Mouse (Mus musculus) embryo, embryonic 10.5 days (tissue): ENCODE results near the gene Ckap2l.

Source experiments
- DNase-seq: peaks from one replicate; pipeline ENCODE4 v3.0.0-alpha.2; 2015; ENCODE audit warnings: low spot score

Gene Ckap2l

DNA sequence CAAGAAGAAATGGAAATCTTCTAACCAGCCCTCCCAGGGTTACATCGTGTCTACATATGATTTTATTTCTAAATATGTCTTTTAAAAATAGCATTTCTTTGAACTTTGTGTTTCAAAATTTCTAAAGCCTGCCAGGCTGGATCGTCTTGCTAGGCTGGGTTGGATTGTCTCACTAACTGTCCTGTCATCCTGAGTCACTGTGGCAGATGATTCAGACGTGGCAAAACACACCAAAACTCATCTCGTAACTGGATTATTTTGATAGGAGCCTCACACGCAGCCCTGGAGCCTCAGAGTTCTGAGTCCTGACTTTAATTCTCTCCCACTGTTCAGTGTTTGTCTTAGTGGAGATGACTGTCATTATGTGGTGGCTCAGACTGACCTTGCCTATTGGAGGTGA lies 33.9 kb downstream of the Ckap2l start:
- DNase-seq, result no peak

DNA sequence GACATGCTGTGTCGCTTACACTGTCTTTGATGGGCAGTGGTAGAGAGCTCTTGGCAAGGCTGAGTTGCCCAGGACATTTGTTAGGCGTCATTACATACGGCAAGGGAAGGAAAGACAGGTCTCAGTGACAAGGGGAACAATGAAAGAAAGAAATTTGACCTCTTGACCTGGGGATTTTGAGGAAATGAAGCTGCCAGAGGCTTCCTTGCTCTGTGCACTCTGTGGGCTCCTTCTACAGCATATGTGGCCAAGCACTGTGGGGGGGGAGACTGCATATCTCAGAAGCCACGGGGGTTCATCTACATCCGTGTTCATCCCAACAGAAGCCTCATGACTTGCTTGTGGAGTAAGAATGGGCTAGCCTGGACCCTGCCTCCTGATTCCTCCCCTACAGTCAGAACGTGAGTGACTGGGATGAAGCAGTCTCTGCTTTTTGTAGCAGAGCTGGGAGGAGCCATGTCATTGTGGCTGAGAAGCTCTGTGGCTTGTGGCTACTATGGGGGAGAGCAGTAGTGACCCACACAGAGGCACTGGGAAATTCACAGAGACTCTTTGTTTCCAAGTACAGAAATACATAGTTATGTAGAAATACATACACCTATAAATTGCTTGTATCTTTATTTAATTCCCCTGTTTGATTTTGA lies 35.7 kb downstream of the Ckap2l start:
- no peak for DNase-seq

DNA sequence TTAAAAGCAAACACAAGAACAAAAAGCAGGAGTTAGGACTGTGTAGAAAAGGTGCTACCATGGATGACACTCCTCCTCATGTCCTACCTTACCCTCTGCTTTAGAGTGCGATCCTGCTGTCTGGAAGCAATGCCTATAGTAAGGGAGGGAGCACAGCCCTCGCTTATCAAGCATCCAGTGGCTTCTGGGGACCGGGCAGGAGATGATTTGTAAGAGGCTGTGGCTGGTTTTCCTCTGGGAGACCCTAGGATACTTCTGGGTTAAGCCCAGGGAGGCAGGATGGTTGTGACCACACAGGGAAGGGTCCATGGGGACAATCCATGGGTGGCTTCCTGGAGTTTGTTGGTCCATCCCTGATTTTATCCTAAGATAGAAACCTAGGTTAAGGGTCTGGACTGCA lies 36.4 kb downstream of the Ckap2l start:
- no peak for DNase-seq

DNA sequence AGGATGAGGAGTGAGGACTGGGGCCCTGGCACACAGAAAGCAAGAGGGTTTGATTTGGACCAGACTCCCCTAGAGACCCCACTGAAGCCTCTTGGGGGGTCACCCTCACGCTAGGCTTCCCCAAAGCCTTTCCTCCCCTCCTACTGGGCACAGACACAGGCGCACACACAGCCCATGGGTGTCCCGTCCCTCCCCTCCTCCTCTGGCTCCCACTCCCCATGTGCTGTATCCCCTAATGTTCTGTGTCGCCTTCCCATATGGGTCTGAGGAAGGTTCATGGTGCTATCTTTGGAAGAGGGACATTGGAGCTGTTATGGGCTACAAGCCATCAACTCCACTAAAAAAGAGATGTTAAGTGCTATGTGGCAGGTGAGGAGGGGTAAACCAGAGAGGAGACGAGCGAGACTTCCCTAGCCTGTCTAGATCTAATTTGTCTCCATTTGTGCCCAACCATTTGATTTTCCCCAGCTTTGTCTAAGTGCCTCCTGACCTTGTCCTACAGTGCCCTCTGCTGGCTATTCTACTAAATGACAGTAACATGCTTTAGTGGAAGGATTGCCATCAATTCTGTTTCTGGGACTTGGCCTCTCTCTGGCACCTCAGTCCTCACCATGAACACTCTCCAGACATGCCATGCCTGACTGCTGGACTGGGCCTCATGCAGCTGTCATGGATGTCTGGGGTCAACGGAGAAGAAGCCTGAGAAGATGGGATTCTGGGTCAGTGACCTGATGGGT lies 38.4 kb downstream of the Ckap2l start:
- DNase-seq, result peak; percentile 93

DNA sequence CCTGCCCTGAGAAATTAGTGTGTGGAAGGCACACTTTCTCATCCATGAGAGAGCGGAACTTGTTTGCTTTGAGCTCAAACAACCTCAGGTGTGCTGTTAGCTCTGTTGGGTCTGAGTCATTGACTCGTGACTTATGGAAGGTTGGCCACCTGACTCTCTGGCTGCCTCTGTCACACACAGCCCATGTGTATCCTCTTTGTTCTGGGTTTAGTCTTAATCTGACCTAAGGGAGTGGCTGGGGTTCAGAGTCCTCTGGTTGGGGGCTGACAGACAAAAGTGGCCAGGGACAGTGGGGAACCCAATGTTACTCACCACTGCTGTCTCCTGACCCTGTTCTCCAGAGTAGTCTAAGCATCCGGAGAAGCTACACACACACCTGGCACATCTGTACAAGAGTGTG lies 39.0 kb downstream of the Ckap2l start:
- DNase-seq, result no peak

DNA sequence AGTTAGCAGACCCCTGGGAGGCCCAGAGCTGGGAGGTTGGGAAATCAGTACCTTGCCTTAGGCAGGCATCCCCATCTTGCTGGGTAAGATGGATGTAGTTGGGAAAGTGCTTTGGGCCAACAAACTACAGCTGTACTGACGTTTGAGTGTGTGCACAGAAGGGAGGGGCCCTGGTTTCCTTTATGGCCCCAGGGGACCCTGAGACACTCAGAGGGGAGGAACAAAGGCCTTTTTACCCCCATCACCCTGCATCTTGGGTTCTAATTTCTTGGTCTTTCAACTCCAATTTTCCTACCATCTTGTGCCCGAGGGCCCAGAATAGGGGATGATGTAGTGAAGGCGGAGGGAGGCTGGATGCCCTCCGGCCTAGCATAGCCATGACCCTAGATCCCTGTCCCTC lies 41.0 kb downstream of the Ckap2l start:
- DNase-seq, result no peak

DNA sequence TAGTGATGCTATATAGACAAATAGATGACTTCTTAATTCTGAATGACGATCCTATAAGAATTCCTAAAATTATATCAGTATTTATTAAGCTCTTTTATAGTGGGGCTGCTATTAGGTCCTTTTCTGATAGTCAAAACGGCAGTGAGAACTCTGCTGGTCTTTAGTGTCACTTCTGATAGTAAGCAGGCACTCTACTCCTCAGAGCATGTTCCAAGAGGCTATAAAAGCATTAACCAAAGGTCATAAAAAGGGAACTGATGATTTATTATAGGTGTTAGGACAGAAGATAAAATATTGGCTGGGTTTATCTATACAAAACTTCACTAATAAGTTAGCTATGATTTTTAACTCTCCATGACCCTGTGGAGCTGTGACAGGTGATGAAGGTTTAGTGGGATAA lies 42.9 kb downstream of the Ckap2l start:
- no peak for DNase-seq

DNA sequence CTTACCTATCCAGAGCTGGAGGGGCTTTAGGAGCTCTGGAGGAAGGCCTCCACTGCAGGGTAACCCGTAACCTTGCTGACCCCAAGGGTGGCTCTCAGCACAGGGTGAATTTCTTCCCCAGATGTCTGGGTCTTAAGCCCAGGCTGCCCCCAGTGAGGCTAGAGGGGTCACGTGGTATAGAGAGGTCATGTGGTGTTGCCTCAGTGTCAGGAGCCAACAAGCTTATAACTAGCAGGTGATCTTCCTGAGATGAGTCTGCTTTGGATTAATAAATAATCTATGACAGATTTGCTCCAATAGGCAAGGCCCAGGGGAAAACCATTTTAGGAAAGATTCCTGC lies 43.4 kb downstream of the Ckap2l start:
- DNase-seq, result no peak

DNA sequence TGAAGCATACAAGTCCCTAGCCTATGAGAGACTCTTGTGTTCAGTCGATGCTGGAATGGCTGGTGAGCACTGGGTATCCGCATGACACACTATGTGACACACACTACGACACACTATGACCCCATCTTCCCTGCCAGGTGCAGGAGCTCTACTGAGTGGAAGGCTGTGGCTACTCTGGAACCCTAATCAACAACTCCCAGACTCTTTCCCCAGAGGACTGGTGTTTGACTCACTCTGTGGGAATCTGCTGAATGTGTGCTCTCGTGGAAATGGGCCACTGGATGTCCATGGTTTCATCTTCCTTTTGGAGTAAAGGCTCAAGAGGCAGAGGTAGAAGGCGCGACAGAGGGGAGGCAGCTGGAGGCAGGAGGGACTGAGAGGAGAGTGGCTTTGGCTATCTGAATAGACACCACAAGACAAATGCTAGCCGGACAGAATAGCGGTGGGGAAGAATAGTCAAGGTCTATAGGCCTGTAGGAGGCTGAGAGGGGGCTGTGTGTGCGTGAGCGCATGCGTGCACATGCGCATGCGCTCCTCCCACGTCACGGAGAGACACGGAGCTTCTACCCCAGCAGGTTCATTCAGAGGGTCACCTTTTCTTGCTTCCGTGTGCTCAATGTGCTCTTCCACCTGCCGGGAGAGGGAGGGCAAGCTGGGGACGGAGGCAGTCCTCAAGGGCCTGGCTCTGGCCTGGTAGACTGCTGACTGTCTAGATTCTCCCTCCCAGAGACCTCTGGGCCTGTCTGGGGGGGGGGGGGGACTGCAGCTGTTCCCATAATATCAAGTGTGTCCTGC lies 44.0 kb downstream of the Ckap2l start:
- DNase-seq, result no peak

DNA sequence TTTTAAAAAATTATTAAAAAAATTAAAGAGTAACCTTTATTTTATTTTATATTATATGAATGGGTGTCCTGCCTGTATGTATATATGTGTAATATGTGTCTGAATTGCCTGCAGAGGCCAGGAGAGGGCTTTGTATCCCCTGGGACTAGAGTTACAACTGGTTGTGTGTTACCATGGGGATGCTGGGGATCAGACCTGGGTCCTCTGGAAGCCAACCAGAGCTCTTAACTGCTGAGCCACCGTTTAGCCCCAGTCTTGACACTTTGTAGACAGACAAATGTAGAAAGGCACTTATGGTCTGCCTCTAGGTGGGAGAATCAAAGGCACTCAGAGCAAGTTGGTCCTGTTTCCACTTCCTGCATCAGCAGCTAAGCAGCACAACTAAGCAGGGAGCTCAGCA lies 47.7 kb downstream of the Ckap2l start:
- no peak for DNase-seq

DNA sequence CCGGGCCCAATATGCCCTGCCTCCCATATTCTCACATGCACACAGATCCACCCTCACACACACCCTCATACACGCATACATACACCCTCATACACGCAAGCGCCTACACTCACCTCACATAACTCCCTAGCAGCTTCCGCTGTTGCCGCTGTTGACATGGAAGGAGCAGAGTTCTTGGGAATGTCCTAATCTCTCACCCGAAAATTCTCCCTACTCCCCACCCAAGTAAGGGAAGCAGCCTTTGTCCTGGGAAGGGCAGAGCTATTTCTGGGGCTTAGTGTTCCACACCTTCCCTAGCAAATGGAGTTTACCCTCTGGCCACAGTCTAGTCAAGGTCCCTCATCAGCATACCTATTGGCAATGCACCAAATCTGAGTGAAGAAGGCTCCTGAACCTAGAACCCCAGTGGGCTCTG lies 49.3 kb downstream of the Ckap2l start:
- no peak for DNase-seq

DNA sequence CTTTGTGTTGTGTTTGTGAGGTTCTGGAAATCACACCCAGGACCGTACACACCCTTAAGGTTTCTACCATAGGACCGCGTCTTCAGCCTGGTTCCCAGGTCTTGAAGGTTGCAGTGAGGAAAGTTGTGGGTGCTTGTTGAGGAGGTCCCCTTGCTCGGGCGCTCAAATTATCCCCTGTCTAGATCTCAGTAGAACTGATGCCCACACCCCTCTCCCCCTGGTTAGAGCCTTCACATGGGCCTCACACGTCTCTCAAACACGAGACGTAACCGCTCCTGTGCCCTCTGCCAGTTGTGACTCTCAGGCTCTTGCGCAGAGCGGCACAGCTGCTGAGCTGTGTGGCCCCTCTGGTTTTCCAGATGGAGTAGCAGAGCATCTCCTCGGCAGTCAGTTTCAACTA lies 50.1 kb downstream of the Ckap2l start:
- no peak for DNase-seq

DNA sequence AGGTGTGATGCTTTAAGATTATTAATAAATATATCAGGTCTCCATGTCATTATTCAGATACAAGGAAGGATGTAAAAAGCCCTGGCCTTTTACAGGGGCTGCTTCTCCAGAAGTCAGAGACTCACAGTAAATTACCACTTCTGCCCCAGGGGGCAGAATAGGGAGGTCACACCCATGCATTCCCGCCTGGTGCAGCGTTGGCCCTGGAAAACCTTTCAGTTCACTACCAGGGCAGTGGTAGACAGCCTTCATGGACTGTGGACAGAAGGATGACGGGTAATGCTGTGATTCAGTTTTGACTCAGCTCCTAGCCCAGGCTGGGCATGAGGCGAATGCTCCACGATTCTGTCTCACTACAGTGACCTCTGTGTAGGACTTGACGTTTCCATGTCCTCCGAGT lies 50.6 kb downstream of the Ckap2l start:
- DNase-seq, result no peak

DNA sequence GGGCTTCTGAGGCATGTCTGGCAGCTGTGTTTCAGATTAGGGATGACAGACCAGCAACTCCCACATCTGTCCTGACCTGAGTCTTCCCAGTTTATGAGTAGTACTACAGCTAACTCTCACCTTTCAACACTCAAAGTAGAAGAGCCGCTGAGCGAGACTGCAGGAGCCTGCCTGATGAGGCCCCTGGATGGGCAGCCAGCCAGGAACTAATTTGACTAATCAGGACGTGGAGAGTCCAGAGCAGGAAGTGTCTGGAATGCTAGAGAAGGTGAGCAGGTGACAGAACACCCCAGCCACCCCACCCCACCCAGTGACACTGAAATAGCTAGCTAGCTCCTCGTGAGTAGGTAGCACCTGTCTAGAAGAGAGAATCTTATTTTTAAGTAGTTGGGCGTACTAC lies 51.4 kb downstream of the Ckap2l start:
- no peak for DNase-seq

DNA sequence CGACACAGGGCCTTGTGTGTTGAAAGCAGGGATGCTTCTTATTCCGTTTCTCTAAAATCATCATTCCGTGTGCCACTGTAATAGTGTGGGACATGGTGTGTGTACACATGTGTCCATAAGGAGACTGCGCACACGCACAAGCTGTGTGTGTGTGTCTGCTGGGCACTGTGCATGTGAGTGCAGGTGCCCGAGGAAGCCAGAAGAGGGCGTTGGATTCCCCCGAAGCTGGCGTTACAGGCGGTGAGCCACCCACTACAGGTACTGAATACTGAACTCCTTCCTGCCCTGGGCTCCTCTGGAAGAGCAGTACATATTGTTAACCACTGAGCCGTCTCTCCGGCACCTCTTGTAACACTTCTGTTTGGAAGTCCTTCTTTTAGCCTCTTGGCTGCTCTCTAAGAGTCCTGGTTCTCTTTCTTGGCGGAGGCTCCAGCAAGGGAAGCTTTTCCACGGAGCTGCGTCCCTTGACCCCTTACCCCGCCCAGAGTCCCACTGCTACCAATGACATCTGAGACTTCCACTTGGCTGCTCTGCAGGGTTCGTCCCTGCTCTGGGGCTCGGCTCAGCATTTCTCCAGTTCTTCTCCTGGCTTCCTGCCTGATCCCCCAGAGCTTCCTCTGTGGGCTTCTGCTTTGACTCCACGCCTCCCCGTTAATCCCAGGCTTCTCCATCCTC lies 52.4 kb downstream of the Ckap2l start:
- no peak for DNase-seq

DNA sequence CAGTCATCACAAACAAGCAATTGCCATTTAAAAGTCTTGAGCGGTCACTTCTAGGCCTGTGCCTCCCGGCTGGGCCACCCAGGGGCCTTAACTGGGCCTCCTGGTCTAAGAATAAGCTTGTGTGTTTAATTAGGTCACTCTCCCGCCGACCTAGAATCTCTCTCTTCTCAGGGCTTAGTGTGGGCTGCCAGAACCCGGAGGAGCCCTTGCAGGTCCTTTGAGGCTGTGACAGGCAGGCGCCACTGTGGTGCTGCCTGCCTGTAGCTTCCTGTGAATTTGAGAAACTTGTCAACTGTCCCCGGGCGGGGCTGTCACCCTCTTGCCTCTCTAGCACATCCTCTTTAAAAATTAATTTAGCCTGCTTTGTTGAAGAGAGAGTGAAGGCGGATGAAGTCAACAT lies 53.2 kb downstream of the Ckap2l start:
- no peak for DNase-seq

DNA sequence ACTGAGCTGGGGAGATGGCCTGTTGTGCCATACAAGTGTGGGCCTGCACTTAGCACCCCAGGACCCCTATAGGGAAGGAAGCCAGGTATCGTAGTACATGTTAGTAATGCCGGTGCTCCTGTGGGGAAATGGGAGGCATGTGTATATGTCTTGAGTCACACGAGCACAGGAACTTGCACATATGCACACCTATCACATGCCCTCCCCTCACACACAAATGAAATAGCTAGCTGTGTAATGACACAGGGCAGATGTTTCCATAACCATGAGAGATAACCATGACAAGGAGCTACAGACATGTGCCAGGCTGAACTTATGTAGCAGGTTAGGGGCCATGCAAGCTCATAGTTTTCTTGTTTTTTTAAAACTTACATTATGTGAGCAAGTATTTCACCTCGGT lies 54.0 kb downstream of the Ckap2l start:
- DNase-seq, result no peak

DNA sequence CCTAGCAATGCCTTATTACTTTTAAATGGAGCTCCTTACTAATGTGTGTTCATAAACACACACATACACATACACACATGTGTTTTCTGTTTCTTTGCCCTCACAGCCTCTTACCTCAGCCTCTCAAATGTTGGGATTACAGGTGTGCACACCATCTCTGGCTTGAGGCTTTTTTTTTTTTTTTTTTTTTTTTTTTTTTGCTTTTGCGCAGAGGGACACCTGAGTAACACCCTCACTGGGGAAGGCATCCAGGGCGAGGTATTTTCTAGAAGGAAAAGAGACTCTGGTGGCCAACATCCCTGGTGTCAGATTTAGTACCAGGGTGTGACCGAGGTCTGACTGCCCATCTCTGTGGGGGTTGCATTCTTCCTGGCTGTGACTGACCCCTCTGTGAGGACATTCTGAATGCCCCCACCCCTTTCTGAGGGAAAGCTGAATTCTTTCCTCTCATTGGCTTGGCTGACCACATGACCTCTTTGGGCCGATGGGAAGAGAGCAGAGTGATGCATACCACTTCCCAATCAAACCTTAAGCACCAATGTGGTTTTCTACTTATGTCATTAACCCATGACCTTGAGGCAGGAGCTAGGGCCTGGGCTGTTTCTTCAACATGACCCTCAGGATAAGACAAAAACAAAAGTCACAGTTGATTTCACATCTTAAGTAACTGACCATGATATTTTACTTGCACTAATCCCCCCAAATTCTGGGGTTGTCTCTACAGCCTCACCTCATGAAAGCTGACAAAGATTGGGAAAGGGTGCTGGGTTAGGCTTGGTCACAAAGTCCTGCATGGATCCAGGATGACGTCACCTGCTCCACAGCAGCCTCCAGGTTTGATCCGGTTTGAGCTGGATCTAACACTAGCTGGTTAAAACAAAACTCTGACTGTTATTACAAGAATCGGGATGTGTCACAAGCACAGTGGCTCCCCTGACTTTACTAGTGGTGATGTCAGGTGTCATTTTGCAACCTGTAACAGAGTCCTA lies 54.9 kb downstream of the Ckap2l start:
- DNase-seq, result peak; percentile 51

DNA sequence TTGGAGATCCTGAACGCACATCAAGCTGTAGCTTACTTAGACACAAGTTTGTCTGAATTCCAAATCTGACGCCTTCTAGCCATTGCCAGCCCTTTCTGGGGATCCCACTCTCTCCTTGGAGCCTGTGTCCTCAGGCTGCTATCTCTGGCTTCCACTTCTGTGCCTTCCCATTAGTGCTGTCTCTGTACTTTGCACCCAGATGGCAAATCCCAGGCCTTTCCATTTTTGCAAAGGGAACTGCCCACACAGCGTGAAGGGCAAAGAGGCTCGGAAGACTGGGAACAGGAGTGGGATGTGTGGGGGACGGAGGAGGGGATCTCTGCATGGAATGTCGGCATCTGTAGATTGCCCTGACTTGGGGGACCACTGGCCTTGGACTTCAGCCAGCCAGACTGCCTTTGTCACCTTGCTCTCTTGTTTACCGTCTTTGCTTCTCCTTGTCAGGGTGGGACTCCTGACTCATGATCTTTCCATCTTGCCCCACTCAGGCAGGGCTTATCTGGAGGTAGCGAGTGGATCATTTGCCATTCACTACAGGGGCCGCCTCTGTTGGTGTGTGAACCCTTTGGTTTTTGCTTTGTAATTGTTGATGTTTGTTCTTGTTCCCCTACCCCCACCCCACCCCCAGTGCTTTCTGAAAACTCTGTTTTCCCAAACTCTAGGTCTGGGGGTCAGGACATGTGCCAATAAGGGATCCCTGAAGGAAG lies 56.1 kb downstream of the Ckap2l start:
- no peak for DNase-seq

DNA sequence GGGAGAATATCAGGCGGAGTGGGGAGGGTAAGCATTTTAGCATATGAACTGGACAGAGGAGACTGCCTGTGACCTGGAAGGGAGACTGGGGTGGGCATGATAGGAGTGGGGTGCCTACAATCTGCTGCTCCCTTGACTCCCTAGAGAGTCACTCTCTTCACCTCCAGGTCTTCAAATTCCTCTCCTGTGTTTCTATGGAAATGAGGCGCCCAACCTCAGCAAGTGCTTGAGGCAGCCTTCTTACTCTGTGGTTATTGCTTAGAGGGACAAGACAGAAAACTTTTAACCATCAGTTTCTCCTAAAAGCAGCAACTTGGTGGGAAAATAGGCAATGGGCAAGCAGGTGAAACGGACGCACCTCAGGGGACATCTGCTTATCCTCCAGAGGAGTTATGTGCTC lies 60.5 kb downstream of the Ckap2l start:
- no peak for DNase-seq

DNA sequence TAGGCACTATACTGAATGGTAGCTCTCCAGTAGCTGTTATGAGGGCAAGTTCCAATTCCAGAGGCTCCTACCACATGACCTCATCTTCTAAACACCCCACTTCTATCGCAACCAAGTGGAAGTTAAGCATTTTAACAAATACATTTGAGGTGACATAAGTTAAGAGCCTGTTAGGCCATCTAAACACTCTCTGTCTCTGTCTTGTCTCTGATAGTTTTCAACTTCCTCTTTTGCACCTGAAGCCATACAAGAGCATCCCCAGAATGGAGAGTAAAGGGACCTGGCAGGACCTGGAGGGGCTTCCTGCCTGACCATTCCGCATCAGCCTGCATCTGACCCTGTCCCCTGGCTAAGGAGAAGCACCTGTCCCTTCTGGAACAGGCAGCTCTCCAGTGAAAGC lies 62.3 kb downstream of the Ckap2l start:
- DNase-seq, result no peak
